Comparison of ENCODE assay signal across 30 mouse cellular contexts in genomic region chrX:60545906-60546305, GRCm38 (mm10). TPM values are rescaled to one million over a fixed set of nuclear protein-coding genes. Genes with fewer than 3 reads are reported as not detected.
"Had no signal": no experiment of that assay in that cellular context is flagged by ENCODE, and none has a peak within 500 bp of the region (broad histone marks: within the 10 kb centered on the region; RNA-seq: fewer than 3 reads in every experiment).

No protein-coding gene starts in this region.

- ATAC-seq: midbrain, embryonic 15.5 days had no signal

- H3K9ac ChIP-seq: kidney, embryonic 15.5 days; liver, embryonic 13.5 days; midbrain, embryonic 12.5 days; midbrain, embryonic 15.5 days; neural tube, embryonic 12.5 days; neural tube, embryonic 15.5 days had no signal

- H3K9me3 ChIP-seq: kidney, embryonic 15.5 days; liver, embryonic 13.5 days; midbrain, embryonic 15.5 days; neural tube, embryonic 12.5 days; neural tube, embryonic 15.5 days had no signal

- H3K36me3 ChIP-seq: kidney, embryonic 15.5 days; liver, embryonic 13.5 days; midbrain, embryonic 12.5 days; midbrain, embryonic 15.5 days; neural tube, embryonic 12.5 days; neural tube, embryonic 15.5 days had no signal

- H3K27me3 ChIP-seq: midbrain, embryonic 12.5 days; midbrain, embryonic 15.5 days; neural tube, embryonic 12.5 days; neural tube, embryonic 15.5 days had no signal

- H3K4me1 ChIP-seq: kidney, embryonic 15.5 days; liver, embryonic 13.5 days; neural tube, embryonic 12.5 days; neural tube, embryonic 15.5 days had no signal

- H3K4me2 ChIP-seq: kidney, embryonic 15.5 days; liver, embryonic 13.5 days; neural tube, embryonic 12.5 days; neural tube, embryonic 15.5 days had no signal

- DNase-seq: kidney, adult 8-10 months; kidney, postnatal 10 days; kidney, postnatal 36 days; layer of hippocampus, postnatal 36 days; liver, embryonic 13.5 days; lung, adult 2 months; lung, postnatal 14 days; lung, postnatal 4 days; right cerebral cortex, postnatal 25 days; spleen, adult 18-20 months; thymus, adult 18-20 months; thymus, postnatal 36 days had no signal

- H3K27ac ChIP-seq: kidney, embryonic 15.5 days; left cerebral cortex, adult 2 months; liver, embryonic 13.5 days; midbrain, embryonic 12.5 days; midbrain, embryonic 15.5 days; neural tube, embryonic 12.5 days; neural tube, embryonic 15.5 days had no signal

- H3K4me3 ChIP-seq: kidney, embryonic 15.5 days; left cerebral cortex, adult 2 months; liver, embryonic 13.5 days; midbrain, embryonic 12.5 days; midbrain, embryonic 15.5 days; neural tube, embryonic 12.5 days; neural tube, embryonic 15.5 days had no signal

RNA-seq across cellular contexts. Expression of gene Gm7073, which starts 6.9 kb away (rescaled TPM):
- total RNA-seq: layer of hippocampus, adult 8-10 months; layer of hippocampus, postnatal 10 days; layer of hippocampus, postnatal 36 days; left cerebral cortex, adult 2 months; left cerebral cortex, postnatal 10 days; left cerebral cortex, postnatal 36 days; liver, adult 2 months; megakaryocyte progenitor cell, adult 5-6 weeks had no signal
- polyA plus RNA-seq: kidney, embryonic 15.5 days; limb, embryonic 11.5 days; limb, embryonic 14.5 days; liver, adult 2 months; liver, embryonic 13.5 days; liver, embryonic 16.5 days; lung, adult 2 months; lung, embryonic 16.5 days; midbrain, embryonic 12.5 days; midbrain, embryonic 15.5 days; neural tube, embryonic 12.5 days; neural tube, embryonic 15.5 days; stomach, embryonic 16.5 days; urinary bladder, adult 2 months had no signal
